Mouse (Mus musculus): ENCODE measurements around the gene Irgm2.

DNA sequence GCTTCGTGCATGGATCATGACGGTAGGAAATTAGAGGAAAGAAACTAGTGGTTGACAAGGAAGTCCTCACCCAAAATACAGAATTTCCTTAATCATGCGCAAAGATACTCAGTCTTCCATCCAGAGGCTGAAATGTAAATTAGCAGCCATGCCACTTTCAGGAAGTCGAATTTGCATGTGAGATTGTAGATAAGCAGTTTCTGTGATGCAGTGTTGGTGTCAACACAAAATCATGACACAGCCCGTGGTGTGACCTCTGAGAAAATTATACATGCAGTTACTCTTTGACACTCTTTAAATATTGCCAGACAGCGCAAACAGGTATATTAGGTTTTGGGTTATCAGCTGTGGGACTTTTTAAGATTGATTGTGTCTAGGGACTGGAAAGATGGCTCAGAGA, 9.7 kb upstream of the Irgm2 start:
- no peak for TF ChIP-seq POLR2A (IDR thresholded peaks at IDR 0.05; ENCODE audit: borderline replicate concordance, extremely low read depth, insufficient read depth, insufficient read length, poor library complexity, severe bottlenecking)
- no peak for TF ChIP-seq CTCF (IDR thresholded peaks at IDR 0.05; ENCODE audit: borderline replicate concordance, extremely low read depth, insufficient read depth, insufficient read length)

Measured in brain, embryonic 14.5 days (tissue).